Mouse (Mus musculus) hindbrain, embryonic 11.5 days (tissue): ENCODE measurements at regions not wholly inside any gene's neighbourhood (a gene's known extent, or its start where the extent isn't known, plus 50 kb on each side); places are given as distances from the start of the nearest gene placed in this dataset.

Experiments used
- ATAC-seq: fragments of 200-750 bp; cut with Nextera tagmentation; 2 replicates; pipeline ENCODE4 v1.8.0; 2017; ENCODE audit warnings: mild to moderate bottlenecking, moderate TSS enrichment, moderate library complexity; ENCODE audit not compliant: low FRiP score
- DNase-seq: peaks from one replicate; pipeline ENCODE4 v3.0.0-alpha.2; 2015; ENCODE audit warnings: low spot score
- H3K27ac ChIP-seq: fragments of 300-500 bp; sonication (generic); 2 replicates; pipeline ENCODE4 v1.5.1; 2014; ENCODE audit warnings: mild to moderate bottlenecking, low read depth, low read length
- H3K27me3 ChIP-seq: fragments of 300-500 bp; sonication (generic); 2 replicates; pipeline ENCODE4 v1.6.1; 2014; ENCODE audit warnings: mild to moderate bottlenecking, low read length, moderate library complexity, mixed read lengths; ENCODE audit not compliant: control insufficient read depth, insufficient read depth
- H3K36me3 ChIP-seq: fragments of 300-500 bp; sonication (generic); 2 replicates; pipeline ENCODE4 v1.6.1; 2014; ENCODE audit warnings: mild to moderate bottlenecking, low read length, moderate library complexity, mixed read lengths; ENCODE audit not compliant: control insufficient read depth, insufficient read depth
- H3K4me1 ChIP-seq: fragments of 300-500 bp; sonication (generic); replicated peaks from 2 replicates; pipeline ENCODE4 v1.6.1; 2014; ENCODE audit warnings: low read length, mixed read lengths; ENCODE audit not compliant: control insufficient read depth, insufficient read depth
- H3K4me2 ChIP-seq: fragments of 300-500 bp; sonication (generic); replicated peaks from 2 replicates; pipeline ENCODE4 v1.6.1; 2014; ENCODE audit warnings: mild to moderate bottlenecking, low read depth, low read length
- H3K4me3 ChIP-seq: fragments of 300-500 bp; sonication (generic); 2 replicates; pipeline ENCODE4 v1.5.1; 2014; ENCODE audit warnings: low read depth, low read length
- H3K9ac ChIP-seq: fragments of 300-500 bp; sonication (generic); 2 replicates; pipeline ENCODE4 v1.6.1; 2014; ENCODE audit warnings: low read depth, low read length
- H3K9me3 ChIP-seq: fragments of 300-500 bp; sonication (generic); 2 replicates; pipeline ENCODE4 v1.6.1; 2016; ENCODE audit warnings: low read length; ENCODE audit not compliant: control insufficient read depth
- WGBS: fragments of 180-500 bp; shearing (Covaris S2); extraction: QIAGEN DNeasy Blood & Tissue Kit; methylation state at CpG from one replicate; pipeline ENCODE4 v1.1.7; 2014; 5-methylcytosine and 5-hydroxymethylcytosine counted together

DNA sequence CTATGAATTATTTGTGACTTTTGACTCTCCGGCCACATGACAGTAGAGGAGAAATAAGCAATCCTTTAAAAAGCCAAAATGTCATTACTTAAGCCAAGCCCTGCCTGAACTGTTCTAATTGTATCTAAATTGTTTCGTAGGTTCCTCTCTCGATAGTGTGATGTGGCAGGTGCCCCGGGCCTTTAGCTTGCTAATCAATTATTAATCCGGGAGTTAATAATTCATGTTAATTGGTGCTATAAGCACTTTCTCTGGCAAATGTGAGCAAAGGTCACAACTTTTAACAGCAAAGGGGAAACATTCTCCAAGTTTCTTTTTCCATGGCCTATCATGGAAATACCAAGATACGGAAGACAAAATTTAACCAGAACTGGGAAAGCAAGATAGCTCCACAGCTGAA, 235.9 kb downstream of the Setd4 start:
- ATAC-seq (no peak), DNase-seq (no peak)
- no peak overlapping the region for H3K4me2 ChIP-seq
- no peak overlapping the region for H3K9ac ChIP-seq
- no peaks in the 10 kb centered on the region for H3K4me1 ChIP-seq
- no peak overlapping the region for H3K27ac ChIP-seq
- no peaks in the 10 kb centered on the region for H3K36me3 ChIP-seq
- H3K9me3 ChIP-seq: no peaks in the 10 kb centered on the region
- WGBS: 78% methylated on average over 6 of the region's 6 CpGs
- H3K4me3 ChIP-seq: no peak overlapping the region
- H3K27me3 ChIP-seq: no peaks in the 10 kb centered on the region

DNA sequence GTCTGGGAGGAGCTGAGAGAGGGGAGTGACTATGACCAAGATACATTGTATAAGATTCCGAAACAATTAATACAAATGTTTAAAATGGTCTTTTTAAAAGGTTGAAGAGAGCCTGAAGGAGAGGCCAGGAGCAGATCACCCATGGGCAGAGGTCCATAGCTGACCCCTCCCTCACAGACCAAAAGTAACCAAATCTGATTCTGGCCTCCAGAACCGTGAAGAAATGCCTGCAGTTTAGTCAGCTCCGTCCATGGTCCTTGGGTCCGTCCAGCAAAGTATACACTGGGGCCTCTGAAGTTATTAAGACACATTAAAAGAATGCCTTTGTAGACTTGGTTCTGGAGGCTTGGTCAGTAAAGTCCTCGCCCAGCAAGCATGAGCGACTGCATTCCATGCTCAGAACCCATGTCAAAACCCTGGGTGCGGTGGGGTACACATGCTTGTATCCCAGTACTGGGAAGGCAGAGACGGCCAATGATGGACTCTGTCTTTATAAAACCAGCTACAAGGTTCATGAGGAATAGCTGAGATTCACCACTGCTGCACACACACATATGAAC, 236.5 kb downstream of the Setd4 start:
- DNase-seq: no peak
- no peaks in the 10 kb centered on the region for H3K36me3 ChIP-seq
- no peaks in the 10 kb centered on the region for H3K4me1 ChIP-seq
- ATAC-seq: no peak
- H3K9ac ChIP-seq: no peak overlapping the region
- no peak overlapping the region for H3K4me3 ChIP-seq
- no peak overlapping the region for H3K27ac ChIP-seq
- WGBS: 90% methylated on average over 8 of the region's 8 CpGs
- no peaks in the 10 kb centered on the region for H3K9me3 ChIP-seq
- H3K27me3 ChIP-seq: no peaks in the 10 kb centered on the region
- no peak overlapping the region for H3K4me2 ChIP-seq

DNA sequence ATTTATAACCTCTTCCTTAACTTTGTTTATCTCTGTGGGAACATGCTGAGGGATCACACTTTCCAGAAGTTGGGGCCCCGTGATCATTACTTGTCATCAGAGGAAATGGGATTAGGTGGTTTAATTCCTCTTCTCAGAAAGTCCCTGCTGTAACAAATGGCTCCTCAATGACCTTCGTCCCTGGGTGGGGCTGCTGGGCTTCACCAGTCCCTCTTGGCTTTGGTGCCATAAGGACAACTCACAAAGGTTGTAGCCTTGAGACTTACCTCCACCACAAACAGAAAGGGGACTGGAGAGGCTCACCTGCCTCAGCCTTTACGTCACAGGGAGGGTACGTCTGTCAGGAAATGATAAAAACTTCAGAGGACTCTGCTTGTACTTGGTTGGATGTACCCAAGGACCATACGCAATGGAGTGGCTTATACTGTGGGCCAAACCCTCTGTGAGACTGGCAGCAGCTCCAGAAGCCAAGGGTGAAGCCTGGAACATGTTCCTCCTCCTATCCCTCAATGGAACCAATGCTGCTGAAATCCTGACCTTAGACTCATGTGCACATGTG, 237.4 kb downstream of the Setd4 start:
- H3K9ac ChIP-seq: no peak overlapping the region
- no peaks in the 10 kb centered on the region for H3K36me3 ChIP-seq
- DNase-seq: no peak
- no peak overlapping the region for H3K27ac ChIP-seq
- no peak overlapping the region for H3K4me3 ChIP-seq
- no peak for ATAC-seq
- no peaks in the 10 kb centered on the region for H3K9me3 ChIP-seq
- H3K27me3 ChIP-seq: no peaks in the 10 kb centered on the region
- 84% methylated on average over 5 of the region's 5 CpGs for WGBS
- H3K4me1 ChIP-seq: no peaks in the 10 kb centered on the region
- H3K4me2 ChIP-seq: no peak overlapping the region

DNA sequence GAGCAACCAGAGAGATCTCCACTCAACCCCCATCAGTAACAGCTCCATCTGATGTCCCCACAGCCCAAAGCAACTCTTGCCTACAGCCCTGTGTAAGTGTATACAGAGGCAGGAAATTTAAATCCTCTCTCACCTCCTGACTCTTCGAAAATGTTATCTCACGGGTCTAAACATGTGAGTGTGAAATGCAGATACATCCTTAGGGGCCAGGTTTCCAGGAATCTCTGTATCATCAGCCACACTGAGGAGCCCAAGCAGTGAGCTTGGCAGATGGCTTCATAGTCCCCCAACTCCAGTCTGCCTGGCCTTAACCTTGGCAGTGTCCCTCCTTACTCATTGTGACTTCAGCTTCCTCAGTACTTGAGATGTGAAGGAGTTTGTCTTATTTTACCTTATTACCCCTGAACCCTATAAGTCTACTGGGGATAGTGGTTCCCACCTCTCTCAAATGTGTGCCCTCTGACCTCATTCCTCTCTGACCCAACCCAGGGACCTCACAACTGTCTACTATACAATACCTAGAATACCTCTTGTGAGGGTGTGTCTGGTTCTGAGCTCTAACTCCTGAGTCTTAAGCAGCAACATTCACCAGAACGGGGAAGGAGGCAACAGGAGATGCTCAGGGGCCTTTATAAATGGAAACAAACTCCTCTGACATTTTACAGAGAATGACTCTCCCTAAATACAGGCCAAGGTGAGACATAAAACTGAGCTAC, 238.5 kb downstream of the Setd4 start:
- no peak for DNase-seq
- no peak for ATAC-seq
- no peak overlapping the region for H3K4me2 ChIP-seq
- no peaks in the 10 kb centered on the region for H3K4me1 ChIP-seq
- H3K9ac ChIP-seq: no peak overlapping the region
- H3K27me3 ChIP-seq: no peaks in the 10 kb centered on the region
- no peaks in the 10 kb centered on the region for H3K9me3 ChIP-seq
- H3K27ac ChIP-seq: no peak overlapping the region
- WGBS: 88% methylated on average over 3 of the region's 3 CpGs
- H3K4me3 ChIP-seq: no peak overlapping the region
- H3K36me3 ChIP-seq: no peaks in the 10 kb centered on the region

DNA sequence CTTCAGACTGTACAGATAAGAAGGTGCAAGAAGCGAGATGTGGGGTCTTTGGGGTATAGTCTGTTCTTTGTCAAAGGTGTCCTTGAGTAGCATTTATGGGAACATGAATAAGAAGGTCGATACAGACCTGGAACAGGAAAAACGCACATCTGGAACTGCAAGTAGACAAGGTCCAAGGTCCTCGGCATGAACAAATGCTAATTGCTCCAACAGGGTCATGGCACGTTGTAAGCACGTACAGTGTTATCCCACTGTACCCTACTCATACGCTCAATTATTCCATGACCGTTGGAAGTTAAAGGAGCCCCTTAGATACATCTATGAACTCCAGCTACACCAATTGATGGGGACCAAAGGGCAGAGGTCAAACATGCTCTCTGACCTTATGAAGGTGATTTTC, 244.1 kb downstream of the Setd4 start:
- DNase-seq (no peak), ATAC-seq (no peak)
- Histone ChIP-seq H3K27ac (no peak overlapping the region), H3K4me2 (no peak overlapping the region), H3K36me3 (no peaks in the 10 kb centered on the region), H3K9ac (no peak overlapping the region), H3K27me3 (no peaks in the 10 kb centered on the region), H3K9me3 (no peaks in the 10 kb centered on the region), H3K4me1 (no peaks in the 10 kb centered on the region), H3K4me3 (no peak overlapping the region)
- WGBS: 94% methylated on average over 8 of the region's 8 CpGs

DNA sequence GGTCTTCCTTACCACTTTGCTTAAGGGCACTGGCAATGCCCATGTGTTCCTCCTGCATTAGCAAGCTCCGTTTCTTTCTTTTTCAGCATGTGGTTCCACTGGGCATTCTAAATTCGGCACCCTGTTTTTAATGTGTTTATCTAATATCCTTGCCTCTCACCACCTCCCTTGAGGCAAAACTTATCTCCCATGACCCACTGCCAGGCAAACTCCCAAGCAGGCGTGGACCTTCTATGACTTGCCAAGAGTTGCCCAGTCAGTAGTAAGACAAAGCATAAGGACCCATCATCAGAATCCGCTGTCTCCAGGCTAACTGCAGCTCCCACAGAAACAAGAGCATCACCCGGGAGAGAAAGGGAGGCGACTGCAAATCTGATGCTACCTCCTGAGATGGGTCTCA, 245.2 kb downstream of the Setd4 start:
- ATAC-seq: no peak
- no peak overlapping the region for H3K4me3 ChIP-seq
- no peaks in the 10 kb centered on the region for H3K27me3 ChIP-seq
- no peak overlapping the region for H3K4me2 ChIP-seq
- H3K27ac ChIP-seq: no peak overlapping the region
- no peak overlapping the region for H3K9ac ChIP-seq
- 95% methylated on average over 6 of the region's 6 CpGs for WGBS
- DNase-seq: no peak
- no peaks in the 10 kb centered on the region for H3K4me1 ChIP-seq
- no peaks in the 10 kb centered on the region for H3K36me3 ChIP-seq
- H3K9me3 ChIP-seq: no peaks in the 10 kb centered on the region

DNA sequence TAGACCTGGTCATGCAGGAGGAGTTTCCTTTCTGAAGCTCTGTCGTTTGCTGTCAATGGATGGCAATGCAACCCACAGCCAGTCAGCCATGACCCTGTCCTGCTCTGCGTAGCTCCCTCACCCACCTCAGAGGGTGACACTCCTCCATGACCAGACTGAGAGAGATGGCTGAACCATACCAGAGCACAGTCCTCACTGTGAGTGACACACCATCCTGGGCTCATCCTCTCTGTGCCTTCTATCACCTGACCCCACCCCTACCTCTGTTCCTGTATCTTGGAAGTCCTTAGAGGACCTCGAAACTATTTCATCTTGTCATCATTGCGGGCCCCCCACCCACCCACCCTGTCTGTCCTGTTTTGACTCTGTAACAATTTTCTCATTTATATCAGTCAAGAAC, 245.7 kb downstream of the Setd4 start:
- no peaks in the 10 kb centered on the region for H3K4me1 ChIP-seq
- WGBS: 82% methylated on average over 4 of the region's 4 CpGs
- no peak overlapping the region for H3K27ac ChIP-seq
- H3K36me3 ChIP-seq: no peaks in the 10 kb centered on the region
- H3K4me3 ChIP-seq: no peak overlapping the region
- no peak overlapping the region for H3K4me2 ChIP-seq
- DNase-seq (no peak), ATAC-seq (no peak)
- no peak overlapping the region for H3K9ac ChIP-seq
- H3K9me3 ChIP-seq: no peaks in the 10 kb centered on the region
- no peaks in the 10 kb centered on the region for H3K27me3 ChIP-seq

DNA sequence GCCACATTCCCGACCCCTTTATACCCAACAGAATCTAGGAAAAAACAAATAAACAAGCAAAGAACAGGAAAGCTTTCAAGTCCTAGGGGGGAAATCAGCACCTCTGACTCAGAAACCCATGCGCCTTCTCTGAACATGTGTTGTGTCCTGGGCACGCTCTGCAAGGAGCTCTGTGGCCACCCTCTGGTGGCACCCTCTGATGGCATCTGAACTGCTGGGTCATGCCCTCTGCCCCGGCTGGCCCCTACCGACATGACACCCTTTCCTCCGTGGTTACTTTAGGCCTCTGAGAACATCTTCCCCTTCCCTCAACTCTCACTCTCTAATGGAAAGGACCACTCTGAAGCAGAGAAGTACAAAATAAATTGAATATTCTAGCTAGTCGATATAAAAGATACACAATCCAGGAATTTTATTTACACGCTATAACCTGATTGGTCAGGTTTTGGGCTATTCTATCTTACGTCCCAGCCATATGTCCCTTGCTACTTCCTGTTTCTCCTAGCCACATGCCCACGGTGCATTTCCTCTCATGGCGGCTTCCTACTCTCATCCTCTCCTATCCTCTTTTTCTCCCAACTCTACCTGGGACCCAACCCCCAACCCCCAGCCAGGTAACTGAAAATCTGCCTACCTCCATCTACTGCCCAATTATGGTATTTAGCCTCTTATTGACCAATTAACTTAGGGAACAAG, 248.5 kb downstream of the Setd4 start:
- Histone ChIP-seq H3K4me1 (no peaks in the 10 kb centered on the region), H3K4me2 (no peak overlapping the region), H3K36me3 (no peaks in the 10 kb centered on the region), H3K27me3 (no peaks in the 10 kb centered on the region), H3K4me3 (no peak overlapping the region), H3K27ac (no peak overlapping the region), H3K9me3 (no peaks in the 10 kb centered on the region), H3K9ac (no peak overlapping the region)
- 83% methylated on average over 11 of the region's 11 CpGs for WGBS
- ATAC-seq (no peak), DNase-seq (no peak)

DNA sequence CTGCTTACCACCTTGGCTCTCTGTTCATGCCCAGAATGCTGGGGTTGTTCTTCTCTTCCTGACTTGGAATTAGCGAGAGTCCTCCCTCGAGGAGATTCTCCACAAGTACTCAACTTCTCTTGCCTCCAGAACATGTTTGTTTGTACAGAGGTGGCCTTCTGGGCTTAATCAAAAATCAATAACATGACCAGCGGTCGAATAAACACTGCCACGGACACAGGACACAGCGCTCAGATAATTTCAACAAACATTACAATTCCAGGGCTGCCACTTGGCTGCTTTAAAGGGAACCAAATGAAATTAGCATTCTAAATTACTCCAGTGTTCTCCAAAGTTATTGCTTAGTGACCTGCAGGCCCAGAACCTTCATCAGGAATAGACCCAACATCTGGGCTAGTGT, 249.9 kb downstream of the Setd4 start:
- DNase-seq (no peak), ATAC-seq (no peak)
- no peak overlapping the region for H3K4me3 ChIP-seq
- no peak overlapping the region for H3K9ac ChIP-seq
- H3K4me2 ChIP-seq: no peak overlapping the region
- H3K27me3 ChIP-seq: no peaks in the 10 kb centered on the region
- H3K27ac ChIP-seq: no peak overlapping the region
- H3K36me3 ChIP-seq: no peaks in the 10 kb centered on the region
- no peaks in the 10 kb centered on the region for H3K4me1 ChIP-seq
- 65% methylated on average over 6 of the region's 6 CpGs for WGBS
- H3K9me3 ChIP-seq: no peaks in the 10 kb centered on the region
